Comparison of ENCODE assay signal across 11 mouse cellular contexts in genomic region chr3:107387314-107388087, GRCm38 (mm10).
"Had no signal": no experiment of that assay in that cellular context is flagged by ENCODE, and none has a peak within 500 bp of the region (broad histone marks: within the 10 kb centered on the region; RNA-seq: fewer than 3 reads in every experiment).

No protein-coding gene starts in this region.

- DNase-seq: liver, postnatal 0 days; lung, adult 2 months; lung, postnatal 14 days; lung, postnatal 36 days; right cerebral cortex, postnatal 14 days; thymus, adult 18-20 months; thymus, postnatal 14 days; thymus, postnatal 36 days had no signal

- ATAC-seq: liver, postnatal 0 days; lung, postnatal 0 days; midbrain, embryonic 13.5 days; midbrain, embryonic 15.5 days had no signal
